Mouse (Mus musculus): Measurements from ENCODE around the gene Cecr2. TPM values are rescaled to one million over a fixed set of nuclear protein-coding genes. Genes with fewer than 3 reads are reported as not detected.

Cecr2 gene
- polyA plus RNA-seq, 1 experiment from 2014 or later, result 0.13 TPM

- peaks cover 27% of the 10 kb centered on the region for H3K27me3 ChIP-seq (replicated peaks; ENCODE audit: control insufficient read depth, insufficient read depth, low read length)
- ATAC-seq, result no peak
These were observed 1.2 kb downstream of the Cecr2 start for GRCm38 (mm10) chr6:120667422-120667781.

GRCm38 (mm10) chr6:120667911-120668310 lies 1.7 kb downstream of the Cecr2 start:
- H3K9ac ChIP-seq (ENCODE audit: low read depth, low read length), result no peak overlapping the region
- H3K27ac ChIP-seq (ENCODE audit: low read depth, low read length), result no peak overlapping the region
- no peaks in the 10 kb centered on the region for H3K9me3 ChIP-seq (ENCODE audit: control insufficient read depth)
- peak overlapping the region; percentile 99; the same call in 1 of the 2 replicates for H3K4me2 ChIP-seq (replicated peaks; ENCODE audit: low read depth)
- H3K36me3 ChIP-seq (ENCODE audit: control insufficient read depth, insufficient read depth), result no peaks in the 10 kb centered on the region
- ATAC-seq, result no peak
- TF ChIP-seq CTCF (IDR thresholded peaks at IDR 0.05; ENCODE audit: low read depth), result no peak
- no peak overlapping the region for H3K4me3 ChIP-seq (ENCODE audit: low read depth, low read length)
- WGBS, result 25% methylated on average over 7 of the region's 7 CpGs
- H3K4me1 ChIP-seq (replicated peaks; ENCODE audit: control insufficient read depth, insufficient read depth, low read length), result 0 out of 2 replicates have a peak, but pooled peaks cover 4% of the 10 kb centered on the region
- peaks cover 27% of the 10 kb centered on the region for H3K27me3 ChIP-seq (replicated peaks; ENCODE audit: control insufficient read depth, insufficient read depth, low read length)

More at GRCm38 (mm10) chr6:120667422-120667781, 1.2 kb downstream of the Cecr2 start:
- Histone ChIP-seq H3K36me3 (ENCODE audit: control insufficient read depth, insufficient read depth) (no peaks in the 10 kb centered on the region), H3K4me1 (replicated peaks; ENCODE audit: control insufficient read depth, insufficient read depth, low read length) (0 out of 2 replicates have a peak, but pooled peaks cover 4% of the 10 kb centered on the region), H3K9me3 (ENCODE audit: control insufficient read depth) (no peaks in the 10 kb centered on the region), H3K4me2 (replicated peaks; ENCODE audit: low read depth) (peak overlapping the region; percentile 99), H3K27ac (ENCODE audit: low read depth, low read length) (no peak overlapping the region), H3K9ac (ENCODE audit: low read depth, low read length) (no peak overlapping the region), H3K4me3 (ENCODE audit: low read depth, low read length) (peak overlapping the region; percentile 67)
- no peak for TF ChIP-seq CTCF (IDR thresholded peaks at IDR 0.05; ENCODE audit: low read depth)
- 3% methylated on average over 7 of the region's 7 CpGs for WGBS

GRCm38 (mm10) chr6:120674121-120674520 lies 8.0 kb downstream of the Cecr2 start:
- Histone ChIP-seq H3K27ac (ENCODE audit: low read depth, low read length) (no peak overlapping the region), H3K9me3 (ENCODE audit: control insufficient read depth) (no peaks in the 10 kb centered on the region), H3K9ac (ENCODE audit: low read depth, low read length) (no peak overlapping the region), H3K27me3 (replicated peaks; ENCODE audit: control insufficient read depth, insufficient read depth, low read length) (no peaks in the 10 kb centered on the region; the same call in 1 of the 2 replicates), H3K36me3 (ENCODE audit: control insufficient read depth, insufficient read depth) (no peaks in the 10 kb centered on the region), H3K4me1 (replicated peaks; ENCODE audit: control insufficient read depth, insufficient read depth, low read length) (no peaks in the 10 kb centered on the region), H3K4me3 (ENCODE audit: low read depth, low read length) (no peak overlapping the region), H3K4me2 (replicated peaks; ENCODE audit: low read depth) (no peak overlapping the region)
- ATAC-seq, result no peak
- TF ChIP-seq CTCF (IDR thresholded peaks at IDR 0.05; ENCODE audit: low read depth), result peak; percentile 69
- 65% methylated on average over 5 of the region's 5 CpGs for WGBS

GRCm38 (mm10) chr6:120674881-120675280 lies 8.7 kb downstream of the Cecr2 start:
- peak; percentile 66 for TF ChIP-seq CTCF (IDR thresholded peaks at IDR 0.05; ENCODE audit: low read depth)
- ATAC-seq, result no peak
- H3K9ac ChIP-seq (ENCODE audit: low read depth, low read length), result no peak overlapping the region
- no peak overlapping the region for H3K27ac ChIP-seq (ENCODE audit: low read depth, low read length)
- H3K27me3 ChIP-seq (replicated peaks; ENCODE audit: control insufficient read depth, insufficient read depth, low read length), result no peaks in the 10 kb centered on the region; the same call in 1 of the 2 replicates
- no peaks in the 10 kb centered on the region for H3K36me3 ChIP-seq (ENCODE audit: control insufficient read depth, insufficient read depth)
- H3K4me3 ChIP-seq (ENCODE audit: low read depth, low read length), result no peak overlapping the region
- 80% methylated on average over 4 of the region's 4 CpGs for WGBS
- no peaks in the 10 kb centered on the region for H3K9me3 ChIP-seq (ENCODE audit: control insufficient read depth)
- H3K4me2 ChIP-seq (replicated peaks; ENCODE audit: low read depth), result no peak overlapping the region
- H3K4me1 ChIP-seq (replicated peaks; ENCODE audit: control insufficient read depth, insufficient read depth, low read length), result no peaks in the 10 kb centered on the region

- no peak overlapping the region for H3K4me2 ChIP-seq (replicated peaks; ENCODE audit: low read depth)
- H3K4me3 ChIP-seq (ENCODE audit: low read depth, low read length), result no peak overlapping the region
- H3K9me3 ChIP-seq (ENCODE audit: control insufficient read depth), result no peaks in the 10 kb centered on the region
- no peak overlapping the region for H3K9ac ChIP-seq (ENCODE audit: low read depth, low read length)
- no peak overlapping the region for H3K27ac ChIP-seq (ENCODE audit: low read depth, low read length)
- no peaks in the 10 kb centered on the region for H3K4me1 ChIP-seq (replicated peaks; ENCODE audit: control insufficient read depth, insufficient read depth, low read length)
- 56% methylated on average over 2 of the region's 2 CpGs for WGBS
- no peak for TF ChIP-seq CTCF (IDR thresholded peaks at IDR 0.05; ENCODE audit: low read depth)
- no peaks in the 10 kb centered on the region for H3K36me3 ChIP-seq (ENCODE audit: control insufficient read depth, insufficient read depth)
- ATAC-seq, result no peak
- H3K27me3 ChIP-seq (replicated peaks; ENCODE audit: control insufficient read depth, insufficient read depth, low read length), result no peaks in the 10 kb centered on the region
These were observed 9.8 kb downstream of the Cecr2 start for GRCm38 (mm10) chr6:120675979-120676378.

GRCm38 (mm10) chr6:120683351-120683750 lies 17.2 kb downstream of the Cecr2 start:
- H3K9ac ChIP-seq (ENCODE audit: low read depth, low read length), result no peak overlapping the region
- no peak overlapping the region for H3K27ac ChIP-seq (ENCODE audit: low read depth, low read length)
- no peak for TF ChIP-seq CTCF (IDR thresholded peaks at IDR 0.05; ENCODE audit: low read depth)
- no peak for ATAC-seq
- H3K36me3 ChIP-seq (ENCODE audit: control insufficient read depth, insufficient read depth), result no peaks in the 10 kb centered on the region
- WGBS, result 79% methylated on average over 2 of the region's 2 CpGs
- H3K9me3 ChIP-seq (ENCODE audit: control insufficient read depth), result no peaks in the 10 kb centered on the region
- no peak overlapping the region for H3K4me3 ChIP-seq (ENCODE audit: low read depth, low read length)
- H3K27me3 ChIP-seq (replicated peaks; ENCODE audit: control insufficient read depth, insufficient read depth, low read length), result no peaks in the 10 kb centered on the region
- H3K4me2 ChIP-seq (replicated peaks; ENCODE audit: low read depth), result no peak overlapping the region
- no peaks in the 10 kb centered on the region for H3K4me1 ChIP-seq (replicated peaks; ENCODE audit: control insufficient read depth, insufficient read depth, low read length)

GRCm38 (mm10) chr6:120684750-120685149 lies 18.6 kb downstream of the Cecr2 start:
- Histone ChIP-seq H3K4me2 (replicated peaks; ENCODE audit: low read depth) (no peak overlapping the region), H3K9ac (ENCODE audit: low read depth, low read length) (no peak overlapping the region), H3K36me3 (ENCODE audit: control insufficient read depth, insufficient read depth) (no peaks in the 10 kb centered on the region), H3K4me1 (replicated peaks; ENCODE audit: control insufficient read depth, insufficient read depth, low read length) (no peaks in the 10 kb centered on the region), H3K9me3 (ENCODE audit: control insufficient read depth) (no peaks in the 10 kb centered on the region), H3K27me3 (replicated peaks; ENCODE audit: control insufficient read depth, insufficient read depth, low read length) (no peaks in the 10 kb centered on the region), H3K4me3 (ENCODE audit: low read depth, low read length) (no peak overlapping the region), H3K27ac (ENCODE audit: low read depth, low read length) (no peak overlapping the region)
- 80% methylated on average over 3 of the region's 3 CpGs for WGBS
- ATAC-seq, result no peak
- no peak for TF ChIP-seq CTCF (IDR thresholded peaks at IDR 0.05; ENCODE audit: low read depth)
